Comparison of ENCODE assay signal across 8 mouse cellular contexts in genomic region chr12:75670611-75671010, GRCm38 (mm10). TPM values are rescaled to one million over a fixed set of nuclear protein-coding genes. Genes with fewer than 3 reads are reported as not detected.
DNase-seq lines count a peak whose midpoint lies in the region; ATAC-seq and TF ChIP-seq lines count a peak whose summit lies in the region.

No protein-coding gene starts in this region.

- no peaks in the 10 kb centered on the region for H3K9me3 ChIP-seq in hindbrain, embryonic 16.5 days (ENCODE audit: control insufficient read depth, low read length)
- H3K9me3 ChIP-seq in midbrain, postnatal 0 days (ENCODE audit: low read length): no peaks in the 10 kb centered on the region

- 92% methylated on average over 6 of the region's 6 CpGs for WGBS in hindbrain, embryonic 16.5 days
- WGBS in midbrain, postnatal 0 days: 93% methylated on average over 6 of the region's 6 CpGs

- DNase-seq in layer of hippocampus, adult 2 months (ENCODE audit: low spot score in 2 of 2): no peak
- no peak for DNase-seq in layer of hippocampus, adult 11-12 months (ENCODE audit: low spot score)
- DNase-seq in cerebellum, postnatal 10 days: peak; percentile 47 to 61
- no peak for DNase-seq in midbrain, postnatal 0 days (ENCODE audit: low spot score)
- DNase-seq in gastrocnemius, postnatal 25 days: no peak
- DNase-seq in right cerebral cortex, postnatal 4 days: no peak
- DNase-seq in left cerebral cortex, postnatal 36 days (ENCODE audit: low spot score in 2 of 2): no peak

- peak overlapping the region; percentile 90 for H3K4me2 ChIP-seq in hindbrain, embryonic 16.5 days (ENCODE audit: low read length)
- H3K4me2 ChIP-seq in midbrain, postnatal 0 days (ENCODE audit: low read depth, low read length, poor library complexity, severe bottlenecking): peak overlapping the region; percentile 67

- peak overlapping the region; percentile 69 for H3K4me3 ChIP-seq in layer of hippocampus, adult 2 months
- H3K4me3 ChIP-seq in hindbrain, embryonic 16.5 days (ENCODE audit: low read length): peak overlapping the region; percentile 68
- peak overlapping the region; percentile 58; the same call in 1 of the 2 replicates for H3K4me3 ChIP-seq in midbrain, postnatal 0 days (ENCODE audit: low read depth, low read length)

- no peaks in the 10 kb centered on the region for H3K36me3 ChIP-seq in hindbrain, embryonic 16.5 days (ENCODE audit: control insufficient read depth, insufficient read depth, low read length)
- no peaks in the 10 kb centered on the region for H3K36me3 ChIP-seq in midbrain, postnatal 0 days (ENCODE audit: insufficient read depth, low read length)

- ATAC-seq in hindbrain, embryonic 16.5 days: no peak
- ATAC-seq in midbrain, postnatal 0 days (ENCODE audit: low FRiP score): no peak

- TF ChIP-seq CTCF in layer of hippocampus, adult 2 months (conservative IDR thresholded peaks at IDR 0.05): no peak
- TF ChIP-seq CTCF in midbrain, postnatal 0 days (IDR thresholded peaks at IDR 0.05): no peak

- peak overlapping the region; percentile 52; the same call in 1 of the 2 replicates for H3K9ac ChIP-seq in hindbrain, embryonic 16.5 days (ENCODE audit: low read depth, low read length)
- H3K9ac ChIP-seq in midbrain, postnatal 0 days (replicated peaks; ENCODE audit: low read length, poor library complexity, severe bottlenecking): peak overlapping the region; percentile 56; the same call in 1 of the 2 replicates

- H3K4me1 ChIP-seq in hindbrain, embryonic 16.5 days (ENCODE audit: control insufficient read depth, insufficient read depth, low read depth, low read length): peaks cover 10% of the 10 kb centered on the region
- H3K4me1 ChIP-seq in midbrain, postnatal 0 days (ENCODE audit: insufficient read depth, low read length): peaks cover 8% of the 10 kb centered on the region; the same call in 1 of the 2 replicates

- no peaks in the 10 kb centered on the region for H3K27me3 ChIP-seq in hindbrain, embryonic 16.5 days (replicated peaks; ENCODE audit: control insufficient read depth, insufficient read depth, low read length)
- H3K27me3 ChIP-seq in midbrain, postnatal 0 days (ENCODE audit: insufficient read depth, low read length): no peaks in the 10 kb centered on the region

- H3K27ac ChIP-seq in layer of hippocampus, adult 2 months: no peak overlapping the region; the same call in 1 of the 2 replicates
- no peak overlapping the region for H3K27ac ChIP-seq in hindbrain, embryonic 16.5 days (ENCODE audit: low read depth, low read length)
- H3K27ac ChIP-seq in midbrain, postnatal 0 days (ENCODE audit: low read depth, low read length): no peak overlapping the region

- intact Hi-C loops in left cerebral cortex, postnatal 36 days (cut with DNase I): no loop called here

RNA-seq across cellular contexts. Expression of gene Wdr89, which starts 1.3 kb away (rescaled TPM):
- 1 to 10 TPM; 3.2 to 3.6 TPM for total RNA-seq in layer of hippocampus, adult 2 months (2021)
- 4.3 and 7.1 TPM in 2 replicates for polyA plus RNA-seq in hindbrain, embryonic 16.5 days (2015; fragmentation: Nextera tagmentation; extraction: Ambion mirVana)
- 3.3 and 3.5 TPM in 2 replicates for total RNA-seq in midbrain, postnatal 0 days (2014; rRNA removed)
- 2.9 and 3.5 TPM in 2 replicates for polyA plus RNA-seq in midbrain, postnatal 0 days (2015; fragmentation: Nextera tagmentation; extraction: Ambion mirVana)
- 1 to 10 TPM; 1.6 to 1.7 TPM for total RNA-seq in gastrocnemius, postnatal 25 days (2021)
- total RNA-seq in left cerebral cortex, postnatal 36 days (2021): 1 to 10 TPM; 3.1 to 3.3 TPM

Comparison
In these comparisons a context has a peak if more than half of its experiments do, and no peak if none do; other contexts are left out.
1. DNase-seq: peak in cerebellum, postnatal 10 days (2 of 2); none in layer of hippocampus, adult 2 months (0 of 2), layer of hippocampus, adult 11-12 months (single experiment), midbrain, postnatal 0 days (single experiment), gastrocnemius, postnatal 25 days (single experiment), right cerebral cortex, postnatal 4 days (single experiment) and left cerebral cortex, postnatal 36 days (0 of 2).
2. Peak in every context shown above with its lines, with median percentiles within 50 percentile points of each other: H3K4me3 ChIP-seq.